Comparison of ENCODE assay signal across 13 mouse cellular contexts in genomic region chr11:57660814-57661213, GRCm38 (mm10). TPM values are rescaled to one million over a fixed set of nuclear protein-coding genes. Genes with fewer than 3 reads are reported as not detected.
DNase-seq lines count a peak whose midpoint lies in the region; ATAC-seq and TF ChIP-seq lines count a peak whose summit lies in the region.
"Had no signal": no experiment of that assay in that cellular context is flagged by ENCODE, and none has a peak within 500 bp of the region (broad histone marks: within the 10 kb centered on the region; RNA-seq: fewer than 3 reads in every experiment).

No protein-coding gene starts in this region.

- H3K27ac ChIP-seq in ES-Bruce4 (ENCODE audit: insufficient read depth, low read length), result peak overlapping the region; percentile 53
- no peak overlapping the region for H3K27ac ChIP-seq in midbrain, embryonic 15.5 days
- H3K27ac ChIP-seq in midbrain, embryonic 11.5 days (ENCODE audit: low read depth, low read length), result no peak overlapping the region
- H3K27ac ChIP-seq: hindbrain, embryonic 15.5 days; limb, embryonic 13.5 days had no signal

- TF ChIP-seq POLR2A in ES-Bruce4 (IDR thresholded peaks at IDR 0.05; ENCODE audit: insufficient read depth, low read length), result no peak

- no peaks in the 10 kb centered on the region for H3K36me3 ChIP-seq in ES-Bruce4 (ENCODE audit: control insufficient read depth, insufficient read depth, low read length, poor library complexity, severe bottlenecking)
- no peaks in the 10 kb centered on the region for H3K36me3 ChIP-seq in midbrain, embryonic 15.5 days (replicated peaks)
- no peaks in the 10 kb centered on the region for H3K36me3 ChIP-seq in midbrain, embryonic 11.5 days (ENCODE audit: control insufficient read depth, insufficient read depth, low read length)
- H3K36me3 ChIP-seq: hindbrain, embryonic 15.5 days had no signal

- ATAC-seq in erythroid progenitor cell, adult 5-6 weeks (replicated peaks; ENCODE audit: low FRiP score, poor library complexity, severe bottlenecking), result peak; percentile 67; the same call in 1 of the 2 replicates
- ATAC-seq in megakaryocyte progenitor cell, adult 5-6 weeks (replicated peaks; ENCODE audit: poor library complexity), result peak; percentile 59
- no peak for ATAC-seq in midbrain, embryonic 15.5 days (replicated peaks)
- ATAC-seq in midbrain, embryonic 11.5 days (ENCODE audit: low FRiP score), result no peak

- DNase-seq in kidney, postnatal 10 days, result peak; percentile 56
- DNase-seq in kidney, postnatal 4 days, result no peak
- DNase-seq in right cerebral cortex, postnatal 14 days, result no peak
- DNase-seq in midbrain, embryonic 11.5 days (ENCODE audit: low spot score, missing footprints), result no peak
- DNase-seq: adrenal gland, postnatal 25 days; cerebellum, adult 2 months had no signal

- no peaks in the 10 kb centered on the region for H3K27me3 ChIP-seq in ES-Bruce4 (ENCODE audit: control insufficient read depth, insufficient read depth, low read length, poor library complexity, severe bottlenecking)
- no peaks in the 10 kb centered on the region for H3K27me3 ChIP-seq in midbrain, embryonic 15.5 days (replicated peaks)
- H3K27me3 ChIP-seq in midbrain, embryonic 11.5 days (ENCODE audit: control insufficient read depth, insufficient read depth, low read length), result no peaks in the 10 kb centered on the region
- H3K27me3 ChIP-seq: hindbrain, embryonic 15.5 days; limb, embryonic 13.5 days had no signal

- H3K9me3 ChIP-seq in ES-Bruce4 (replicated peaks; ENCODE audit: control insufficient read depth, insufficient read depth, low read length, poor library complexity, severe bottlenecking), result no peaks in the 10 kb centered on the region
- H3K9me3 ChIP-seq in midbrain, embryonic 15.5 days, result no peaks in the 10 kb centered on the region
- no peaks in the 10 kb centered on the region for H3K9me3 ChIP-seq in midbrain, embryonic 11.5 days (ENCODE audit: control insufficient read depth, low read length)
- H3K9me3 ChIP-seq: hindbrain, embryonic 15.5 days; limb, embryonic 13.5 days had no signal

- H3K4me1 ChIP-seq in ES-Bruce4 (ENCODE audit: control insufficient read depth, insufficient read depth, low read length), result peaks cover 3% of the 10 kb centered on the region
- peaks cover 23% of the 10 kb centered on the region for H3K4me1 ChIP-seq in midbrain, embryonic 15.5 days
- H3K4me1 ChIP-seq in midbrain, embryonic 11.5 days (ENCODE audit: control insufficient read depth, insufficient read depth, low read length), result peaks cover 14% of the 10 kb centered on the region; the same call in 1 of the 2 replicates

- H3K9ac ChIP-seq in ES-Bruce4 (ENCODE audit: low read depth, poor library complexity, severe bottlenecking), result no peak overlapping the region
- H3K9ac ChIP-seq in midbrain, embryonic 15.5 days, result no peak overlapping the region
- no peak overlapping the region for H3K9ac ChIP-seq in midbrain, embryonic 11.5 days (ENCODE audit: low read length)
- H3K9ac ChIP-seq: hindbrain, embryonic 15.5 days; limb, embryonic 13.5 days had no signal

- no peak for TF ChIP-seq EP300 in ES-Bruce4 (IDR thresholded peaks at IDR 0.05; ENCODE audit: insufficient read depth, low read depth, low read length)

- H3K4me2 ChIP-seq in midbrain, embryonic 15.5 days, result no peak overlapping the region
- no peak overlapping the region for H3K4me2 ChIP-seq in midbrain, embryonic 11.5 days
- H3K4me2 ChIP-seq: hindbrain, embryonic 15.5 days; limb, embryonic 13.5 days had no signal

- no peak for TF ChIP-seq CTCF in ES-Bruce4 (IDR thresholded peaks at IDR 0.05; ENCODE audit: low read depth, low read length)

- 71% methylated on average over 5 of the region's 5 CpGs for WGBS in midbrain, embryonic 15.5 days
- WGBS in midbrain, embryonic 11.5 days, result 76% methylated on average over 5 of the region's 5 CpGs

- H3K4me3 ChIP-seq in ES-Bruce4 (ENCODE audit: low read depth, low read length), result no peak overlapping the region
- H3K4me3 ChIP-seq in midbrain, embryonic 15.5 days, result no peak overlapping the region
- H3K4me3 ChIP-seq in midbrain, embryonic 11.5 days (ENCODE audit: low read depth, low read length), result no peak overlapping the region
- H3K4me3 ChIP-seq: erythroblast, embryonic 14.5 days; hindbrain, embryonic 15.5 days; limb, embryonic 13.5 days had no signal

RNA-seq across cellular contexts. Expression of gene Galnt10, which starts 15.6 kb away (rescaled TPM):
- 16.1 and 16.8 TPM in 2 replicates for polyA plus RNA-seq in ES-Bruce4 (2011; ENCODE audit: insufficient read depth, insufficient read length, low read depth, missing spikeins)
- total RNA-seq in erythroid progenitor cell, adult 5-6 weeks (2015; ENCODE audit: low replicate concordance), result 50.5 and 56.6 TPM in 2 replicates
- 81.6 and 90.9 TPM in 2 replicates for total RNA-seq in erythroid progenitor cell, adult 5-6 weeks (2017; ENCODE audit: low replicate concordance)
- 4.0 and 4.8 TPM in 2 replicates for total RNA-seq in megakaryocyte progenitor cell, adult 5-6 weeks (2015)
- 7.0 and 8.8 TPM in 2 replicates for total RNA-seq in megakaryocyte progenitor cell, adult 5-6 weeks (2017)
- polyA plus RNA-seq in midbrain, embryonic 15.5 days (2015; fragmentation: Nextera tagmentation; extraction: Ambion mirVana), result 16.4 and 16.5 TPM in 2 replicates
- polyA plus RNA-seq in midbrain, embryonic 11.5 days (2014; fragmentation: Nextera tagmentation; extraction: Ambion mirVana), result 12.1 and 13.9 TPM in 2 replicates

Comparison
In these comparisons a context has a peak if more than half of its experiments do, and no peak if none do; other contexts are left out.
1. ATAC-seq: peak in erythroid progenitor cell, adult 5-6 weeks (single experiment) and megakaryocyte progenitor cell, adult 5-6 weeks (single experiment); none in midbrain, embryonic 15.5 days (single experiment) and midbrain, embryonic 11.5 days (single experiment).